Mouse (Mus musculus) hindbrain, embryonic 16.5 days (tissue): Measurements from ENCODE around the gene Lap3. TPM values are rescaled to one million over a fixed set of nuclear protein-coding genes. Genes with fewer than 3 reads are reported as not detected.

Experiments
- ATAC-seq: fragments of 200-750 bp; cut with Nextera tagmentation; 2 replicates; pipeline ENCODE4 v1.8.0; 2017; ENCODE audit warnings: moderate TSS enrichment, moderate library complexity
- H3K27ac ChIP-seq: fragments of 300-500 bp; sonication (generic); 2 replicates; pipeline ENCODE4 v1.5.1; 2014; ENCODE audit warnings: low read depth, mild to moderate bottlenecking, control low read depth, low read length, moderate library complexity
- H3K27me3 ChIP-seq: fragments of 300-500 bp; sonication (generic); replicated peaks from 2 replicates; pipeline ENCODE4 v1.6.1; 2014; ENCODE audit warnings: low read length; ENCODE audit not compliant: control insufficient read depth, insufficient read depth
- H3K36me3 ChIP-seq: fragments of 300-500 bp; sonication (generic); 2 replicates; pipeline ENCODE4 v1.6.1; 2014; ENCODE audit warnings: mild to moderate bottlenecking, low read length, moderate library complexity, mixed read lengths; ENCODE audit not compliant: control insufficient read depth, insufficient read depth
- H3K4me1 ChIP-seq: fragments of 300-500 bp; sonication (generic); 2 replicates; pipeline ENCODE4 v1.6.1; 2014; ENCODE audit warnings: low read depth, low read length; ENCODE audit not compliant: control insufficient read depth, insufficient read depth
- H3K4me2 ChIP-seq: fragments of 300-500 bp; sonication (generic); 2 replicates; pipeline ENCODE4 v1.6.1; 2014; ENCODE audit warnings: mild to moderate bottlenecking, low read length, control low read depth, moderate library complexity
- H3K4me3 ChIP-seq: fragments of 300-500 bp; sonication (generic); 2 replicates; pipeline ENCODE4 v1.5.1; 2014; ENCODE audit warnings: mild to moderate bottlenecking, low read length, control low read depth, moderate library complexity
- H3K9ac ChIP-seq: fragments of 300-500 bp; sonication (generic); 2 replicates; pipeline ENCODE4 v1.6.1; 2014; ENCODE audit warnings: low read depth, mild to moderate bottlenecking, control low read depth, low read length, moderate library complexity
- H3K9me3 ChIP-seq: fragments of 300-500 bp; sonication (generic); 2 replicates; pipeline ENCODE4 v1.6.1; 2014; ENCODE audit warnings: mild to moderate bottlenecking, low read length, moderate library complexity; ENCODE audit not compliant: control insufficient read depth
- WGBS: fragments of 180-500 bp; shearing (Covaris S2); extraction: QIAGEN DNeasy Blood & Tissue Kit; methylation state at CpG from one replicate; pipeline ENCODE4 v1.1.7; 2014; 5-methylcytosine and 5-hydroxymethylcytosine counted together
- polyA plus RNA-seq: library from polyadenylated mRNA; unstranded; fragments of >200 nt; fragmentation: Nextera tagmentation; extraction: Ambion mirVana; gene quantifications from 2 replicates; pipeline ENCODE4 v1.2.1, GENCODE M21; 2015

The Lap3 gene
- polyA plus RNA-seq, 1 experiment from 2014 or later: 34.2 TPM

DNA sequence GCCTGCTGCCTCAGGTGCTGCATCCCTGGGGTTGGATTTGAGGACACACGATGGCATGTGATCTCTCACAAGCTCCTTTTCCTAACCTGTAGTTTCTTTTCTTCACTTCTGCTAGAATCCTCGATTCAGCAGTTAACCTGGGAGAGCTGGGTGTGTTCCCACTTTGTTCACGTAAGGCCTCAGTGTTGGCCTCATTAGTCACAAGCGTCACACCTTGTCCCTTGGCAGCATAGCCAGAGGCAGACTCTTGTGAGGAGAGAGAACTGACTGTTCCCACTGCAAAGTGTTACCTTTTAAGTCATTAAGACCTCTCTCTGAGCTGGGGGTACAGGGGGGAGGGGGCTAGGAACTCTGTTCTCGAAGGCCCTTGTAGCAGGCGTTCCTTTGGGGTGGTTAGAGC is 19.7 kb downstream of the Lap3 start:
- H3K4me3 ChIP-seq: no peak overlapping the region
- H3K36me3 ChIP-seq: peaks cover 11% of the 10 kb centered on the region
- 90% methylated on average over 6 of the region's 6 CpGs for WGBS
- no peak for ATAC-seq
- H3K9ac ChIP-seq: no peak overlapping the region
- no peaks in the 10 kb centered on the region for H3K27me3 ChIP-seq
- H3K9me3 ChIP-seq: no peaks in the 10 kb centered on the region
- no peaks in the 10 kb centered on the region for H3K4me1 ChIP-seq
- no peak overlapping the region for H3K4me2 ChIP-seq
- no peak overlapping the region for H3K27ac ChIP-seq

GRCm38 (mm10) chr5:45513511-45513910 is 20.3 kb downstream of the Lap3 start:
- Histone ChIP-seq H3K9me3 (no peaks in the 10 kb centered on the region), H3K27ac (no peak overlapping the region), H3K27me3 (no peaks in the 10 kb centered on the region), H3K4me3 (no peak overlapping the region), H3K36me3 (peaks cover 11% of the 10 kb centered on the region), H3K9ac (no peak overlapping the region), H3K4me2 (no peak overlapping the region), H3K4me1 (no peaks in the 10 kb centered on the region)
- no peak for ATAC-seq
- WGBS: 95% methylated on average over 2 of the region's 2 CpGs

DNA sequence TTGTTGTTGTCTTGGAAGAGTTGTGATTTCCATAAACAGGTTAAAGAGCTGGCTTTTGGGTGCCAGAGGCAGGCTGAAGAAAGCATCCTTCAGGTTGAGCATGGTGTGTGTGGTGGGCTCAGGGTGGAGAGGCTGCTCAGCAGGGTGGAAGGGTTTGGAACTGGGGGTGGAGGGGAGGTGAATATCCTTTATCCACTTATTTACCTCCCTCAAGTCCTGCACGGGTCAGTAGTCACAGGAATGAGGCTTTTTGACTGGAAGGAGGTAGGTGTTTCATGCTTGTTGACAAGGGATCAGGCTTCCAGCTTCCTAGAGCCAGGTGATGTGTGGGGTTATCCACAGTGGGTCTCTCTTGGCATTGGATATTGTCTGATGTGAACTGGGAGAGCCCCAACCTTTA is 21.4 kb downstream of the Lap3 start:
- 82% methylated on average over 1 of the region's 1 CpGs for WGBS
- H3K4me1 ChIP-seq: peaks cover under 1% of the 10 kb centered on the region; the same call in 1 of the 2 replicates
- H3K27me3 ChIP-seq: no peaks in the 10 kb centered on the region
- H3K9ac ChIP-seq: no peak overlapping the region
- no peak overlapping the region for H3K4me2 ChIP-seq
- no peak for ATAC-seq
- no peak overlapping the region for H3K27ac ChIP-seq
- no peaks in the 10 kb centered on the region for H3K9me3 ChIP-seq
- no peak overlapping the region for H3K4me3 ChIP-seq
- peaks cover 8% of the 10 kb centered on the region for H3K36me3 ChIP-seq

DNA sequence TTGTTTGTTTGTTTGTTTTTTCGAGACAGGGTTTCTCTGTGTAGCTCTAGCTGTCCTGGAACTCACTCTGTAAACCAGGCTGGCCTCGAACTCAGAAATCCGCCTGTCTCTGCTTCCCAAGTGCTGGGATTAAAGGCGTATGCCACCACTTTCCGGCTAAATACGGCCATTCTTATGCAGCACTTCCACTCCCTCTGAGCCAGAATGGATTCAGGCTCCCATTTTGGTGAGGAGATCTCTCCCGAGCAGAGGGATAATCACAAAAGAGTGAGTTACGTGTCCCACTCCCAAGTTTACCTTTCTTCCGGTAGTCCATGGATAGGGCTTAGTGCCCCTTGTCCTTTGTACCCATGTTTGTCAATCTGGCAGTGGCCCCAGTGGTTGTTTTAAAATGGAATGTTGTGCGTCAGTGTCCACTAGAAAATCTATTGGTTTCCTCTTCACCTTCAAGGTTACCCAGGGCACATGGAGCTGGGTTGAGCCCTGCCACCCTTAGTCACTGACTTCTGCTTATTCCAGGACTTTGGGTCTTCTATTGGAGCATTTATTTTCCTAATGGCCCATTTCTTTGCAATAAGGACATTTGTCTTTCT is 22.1 kb downstream of the Lap3 start:
- WGBS: 88% methylated on average over 10 of the region's 10 CpGs
- no peak overlapping the region for H3K9ac ChIP-seq
- H3K27ac ChIP-seq: no peak overlapping the region
- peaks cover 2% of the 10 kb centered on the region; the same call in 1 of the 2 replicates for H3K4me1 ChIP-seq
- no peak for ATAC-seq
- H3K4me2 ChIP-seq: no peak overlapping the region
- no peaks in the 10 kb centered on the region for H3K27me3 ChIP-seq
- H3K36me3 ChIP-seq: peaks cover 4% of the 10 kb centered on the region
- no peak overlapping the region for H3K4me3 ChIP-seq
- H3K9me3 ChIP-seq: no peaks in the 10 kb centered on the region

DNA sequence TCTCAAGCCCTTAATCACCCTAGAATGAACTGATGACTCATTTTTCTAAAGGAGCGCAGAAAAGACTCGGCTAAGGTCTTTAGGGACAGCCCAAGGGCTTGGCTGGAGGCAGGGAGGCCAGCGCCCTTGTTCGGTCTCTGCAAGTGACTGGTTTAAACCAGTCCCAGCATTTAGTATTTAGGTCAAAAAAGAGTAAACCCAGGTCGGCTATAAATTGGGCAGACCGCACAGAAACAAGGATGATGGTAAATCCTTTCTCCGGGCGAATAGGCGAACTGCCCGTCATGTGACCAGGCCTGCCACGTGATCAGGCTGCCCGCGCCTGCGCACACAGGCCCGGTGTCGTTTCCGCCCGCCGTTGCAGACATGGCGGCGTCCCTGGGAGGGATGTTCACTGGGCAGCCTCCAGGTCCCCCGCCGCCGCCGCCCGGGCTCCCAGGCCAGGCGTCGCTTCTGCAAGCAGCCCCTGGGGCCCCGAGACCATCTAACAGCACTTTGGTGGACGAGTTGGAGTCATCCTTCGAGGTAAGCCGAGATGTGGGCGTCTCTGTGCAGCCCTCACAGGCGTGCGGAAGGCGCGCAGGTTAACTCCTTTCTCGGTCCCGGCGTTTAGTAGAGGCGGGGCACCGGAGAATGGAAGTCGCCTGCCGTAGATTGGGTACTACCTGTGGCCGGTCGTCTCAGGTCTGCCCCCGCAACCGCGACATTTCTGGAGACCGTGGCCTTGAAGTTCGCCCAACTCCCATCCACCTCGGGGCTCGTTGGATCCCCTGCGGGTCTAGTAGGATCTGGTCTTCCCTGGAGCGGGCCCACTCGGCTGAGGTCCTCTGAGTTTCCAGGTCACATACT is 27.0 kb downstream of the Lap3 start, which contains the start of gene Med28:
TSS of gene Med28 (plus strand) at position 270 of the 849 bp plus-strand sequence.
- 1% methylated on average over 56 of the region's 56 CpGs for WGBS
- H3K27ac ChIP-seq: peak within 1 kb of the TSS; percentile 89
- H3K36me3 ChIP-seq: peaks cover 1% of the 10 kb centered on the region; the same call in 1 of the 2 replicates
- no peaks in the 10 kb centered on the region for H3K9me3 ChIP-seq
- peak; percentile 98 for ATAC-seq
- H3K4me3 ChIP-seq: peak within 1 kb of the TSS; percentile 86
- peaks cover 18% of the 10 kb centered on the region for H3K4me1 ChIP-seq
- H3K27me3 ChIP-seq: no peaks in the 10 kb centered on the region
- H3K9ac ChIP-seq: peak within 1 kb of the TSS; percentile 93
- H3K4me2 ChIP-seq: peak within 1 kb of the TSS; percentile 98

DNA sequence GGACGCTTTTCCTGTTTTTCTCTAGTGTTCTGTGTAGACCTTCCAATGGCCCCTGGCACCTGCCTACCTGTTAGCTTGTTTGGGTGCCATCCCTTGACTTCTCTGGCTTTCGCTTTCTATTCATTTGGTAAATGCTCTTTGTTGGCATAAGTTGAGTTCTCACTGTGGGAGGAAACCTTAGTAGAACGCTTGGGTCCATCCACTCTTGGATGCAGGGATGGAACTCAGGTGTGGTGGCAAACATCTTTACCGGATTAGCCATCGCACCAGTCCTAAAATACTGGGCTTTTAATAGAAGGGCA is 27.6 kb downstream of the Lap3 start:
- Histone ChIP-seq H3K4me1 (peaks cover 18% of the 10 kb centered on the region), H3K27ac (no peak overlapping the region), H3K9ac (peak overlapping the region; percentile 93), H3K4me2 (peak overlapping the region; percentile 98), H3K36me3 (peaks cover 5% of the 10 kb centered on the region), H3K4me3 (peak overlapping the region; percentile 86), H3K9me3 (no peaks in the 10 kb centered on the region), H3K27me3 (no peaks in the 10 kb centered on the region)
- 3% methylated on average over 5 of the region's 5 CpGs for WGBS
- ATAC-seq: no peak

DNA sequence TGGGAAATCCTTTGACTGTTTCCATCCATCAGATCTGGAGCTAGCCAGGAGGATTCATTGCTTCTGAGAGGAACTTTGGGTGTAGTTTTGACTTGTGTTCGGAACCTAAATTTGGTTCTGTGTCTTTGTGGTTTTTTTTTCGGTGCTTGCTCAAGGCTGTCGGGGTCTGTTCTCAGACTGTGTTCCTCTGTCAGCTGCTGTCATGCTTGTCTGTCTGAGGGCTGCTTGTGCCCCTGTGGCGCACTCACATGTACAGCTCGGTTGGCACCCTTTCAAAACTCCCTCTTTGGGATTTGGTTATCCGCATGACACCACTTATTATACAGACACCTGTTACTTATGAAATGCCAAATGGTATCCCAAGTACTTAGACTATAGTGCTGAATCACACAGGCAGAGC is 28.4 kb downstream of the Lap3 start:
- WGBS: 88% methylated on average over 6 of the region's 6 CpGs
- no peaks in the 10 kb centered on the region for H3K9me3 ChIP-seq
- peaks cover 18% of the 10 kb centered on the region for H3K4me1 ChIP-seq
- H3K27me3 ChIP-seq: no peaks in the 10 kb centered on the region
- H3K4me3 ChIP-seq: peak overlapping the region; percentile 86
- H3K9ac ChIP-seq: no peak overlapping the region
- H3K27ac ChIP-seq: no peak overlapping the region
- H3K36me3 ChIP-seq: peaks cover 11% of the 10 kb centered on the region
- peak overlapping the region; percentile 98 for H3K4me2 ChIP-seq
- no peak for ATAC-seq

DNA sequence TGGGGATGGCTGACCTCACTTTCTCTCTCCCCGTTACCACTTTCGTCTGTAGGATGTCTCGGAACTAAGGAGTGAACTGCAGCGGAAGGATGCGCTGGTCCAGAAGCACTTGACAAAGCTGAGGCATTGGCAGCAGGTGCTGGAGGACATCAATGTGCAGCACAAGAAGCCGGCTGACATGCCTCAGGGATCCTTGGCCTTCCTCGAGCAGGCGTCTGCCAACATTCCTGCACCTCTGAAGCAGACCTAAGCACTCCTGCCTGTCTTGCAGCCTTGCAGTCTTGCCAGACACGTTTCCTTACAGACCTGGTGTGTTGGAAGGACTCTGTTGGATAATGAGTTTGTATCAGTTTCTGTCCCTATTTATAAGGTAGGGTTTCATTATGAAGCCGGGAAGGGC is 31.9 kb downstream of the Lap3 start:
- no peak overlapping the region for H3K4me2 ChIP-seq
- no peak for ATAC-seq
- H3K27me3 ChIP-seq: no peaks in the 10 kb centered on the region
- no peak overlapping the region for H3K9ac ChIP-seq
- no peak overlapping the region for H3K27ac ChIP-seq
- peaks cover 16% of the 10 kb centered on the region for H3K4me1 ChIP-seq
- WGBS: 89% methylated on average over 10 of the region's 10 CpGs
- no peaks in the 10 kb centered on the region for H3K9me3 ChIP-seq
- H3K4me3 ChIP-seq: no peak overlapping the region
- H3K36me3 ChIP-seq: peaks cover 35% of the 10 kb centered on the region

DNA sequence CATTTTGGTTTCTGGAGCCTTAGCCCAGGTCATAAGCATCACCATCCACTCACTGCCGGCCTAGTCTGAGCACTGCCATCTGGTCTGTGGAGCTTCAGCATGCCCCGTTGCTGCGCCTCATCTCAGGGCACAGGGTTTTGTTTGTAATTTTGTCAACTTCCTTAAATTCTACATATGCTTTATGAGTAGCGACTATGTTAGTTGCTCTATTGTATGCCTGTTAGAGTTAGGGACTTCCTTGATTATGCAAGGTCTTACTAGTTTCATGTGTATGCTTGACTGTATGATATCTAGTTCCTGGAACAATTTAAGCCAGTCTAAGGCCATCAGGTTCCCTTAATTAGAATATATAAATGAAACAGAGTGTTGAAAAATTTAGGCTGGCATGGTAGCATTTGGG is 33.2 kb downstream of the Lap3 start:
- Histone ChIP-seq H3K9ac (no peak overlapping the region), H3K27me3 (no peaks in the 10 kb centered on the region), H3K27ac (no peak overlapping the region), H3K4me1 (peaks cover 10% of the 10 kb centered on the region), H3K4me3 (no peak overlapping the region), H3K4me2 (no peak overlapping the region), H3K36me3 (peaks cover 40% of the 10 kb centered on the region), H3K9me3 (no peaks in the 10 kb centered on the region)
- no peak for ATAC-seq
- WGBS: 93% methylated on average over 4 of the region's 4 CpGs
